Mouse (Mus musculus): Measurements from ENCODE around the gene Bnc2.

DNA sequence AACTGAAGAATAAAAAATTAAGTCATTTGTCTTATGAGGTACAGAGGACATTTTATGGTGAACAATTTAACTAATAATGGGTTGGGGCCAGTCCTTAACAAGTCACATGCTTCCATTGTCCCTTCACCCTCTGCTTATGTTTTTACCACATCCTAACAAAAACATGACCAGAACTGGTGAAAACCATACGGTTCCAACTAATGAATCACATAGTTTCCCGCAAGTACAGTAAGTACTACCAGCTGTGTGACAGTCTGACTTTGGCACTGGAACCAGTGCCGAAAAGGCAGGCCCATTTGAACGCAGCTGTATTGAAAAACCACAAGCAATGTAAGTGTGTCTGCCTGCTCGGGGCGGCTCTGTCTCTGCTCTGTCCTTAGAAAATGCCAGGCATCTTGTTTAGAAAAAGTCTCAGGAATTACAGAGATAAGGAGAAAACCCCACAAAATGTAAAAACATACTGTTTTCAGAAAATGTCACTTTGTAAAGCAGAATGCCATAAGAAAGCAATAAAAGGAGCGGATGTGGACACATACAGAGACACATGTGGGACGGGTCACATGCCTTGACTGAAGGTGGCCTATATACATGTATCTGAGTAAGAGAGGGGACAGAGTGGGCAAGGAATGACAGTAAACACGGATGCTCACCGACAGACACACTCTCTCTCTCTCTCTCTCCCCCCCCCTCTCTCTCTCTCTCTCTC, 217.4 kb downstream of the Bnc2 start:
- no peak for TF ChIP-seq POLR2A (IDR thresholded peaks at IDR 0.05; ENCODE audit: low read depth, low read length)
- TF ChIP-seq CTCF (conservative IDR thresholded peaks at IDR 0.05; ENCODE audit: insufficient read depth, insufficient read length, low read depth, low read length) = no peak
